Mouse (Mus musculus) heart, postnatal 0 days (tissue): Measurements from ENCODE around the gene Dpp8. TPM values are rescaled to one million over a fixed set of nuclear protein-coding genes. Genes with fewer than 3 reads are reported as not detected.

Experiments
- ATAC-seq: fragments of 200-750 bp; cut with Nextera tagmentation; 2 replicates; pipeline ENCODE4 v1.8.0; 2017; ENCODE audit warnings: low read depth, moderate number of reproducible peaks, moderate library complexity; ENCODE audit not compliant: insufficient read depth
- DNase-seq: peaks from one replicate; pipeline ENCODE4 v3.0.0-alpha.2; 2016; ENCODE audit warnings: low spot score
- H3K27ac ChIP-seq: fragments of 300-500 bp; sonication (generic); 2 replicates; pipeline ENCODE4 v1.5.1; 2014; ENCODE audit warnings: low read depth, mild to moderate bottlenecking
- H3K27me3 ChIP-seq: fragments of 300-500 bp; sonication (generic); 2 replicates; pipeline ENCODE4 v1.6.1; 2014; ENCODE audit warnings: low read length, mixed read lengths; ENCODE audit not compliant: control insufficient read depth, insufficient read depth
- H3K36me3 ChIP-seq: fragments of 300-500 bp; sonication (generic); replicated peaks from 2 replicates; pipeline ENCODE4 v1.6.1; 2014; ENCODE audit warnings: low read length, mixed read lengths; ENCODE audit not compliant: control insufficient read depth, insufficient read depth
- H3K4me1 ChIP-seq: fragments of 300-500 bp; sonication (generic); 2 replicates; pipeline ENCODE4 v1.6.1; 2014; ENCODE audit warnings: antibody characterized with exemption; ENCODE audit not compliant: control insufficient read depth, insufficient read depth
- H3K4me2 ChIP-seq: fragments of 300-500 bp; sonication (generic); 2 replicates; pipeline ENCODE4 v1.6.1; 2014; ENCODE audit warnings: low read depth, mild to moderate bottlenecking, low read length, moderate library complexity
- H3K4me3 ChIP-seq: fragments of 300-500 bp; sonication (generic); 2 replicates; pipeline ENCODE4 v1.5.1; 2014; ENCODE audit warnings: low read depth, low read length
- H3K9ac ChIP-seq: fragments of 300-500 bp; sonication (generic); replicated peaks from 2 replicates; pipeline ENCODE4 v1.6.1; 2014; ENCODE audit warnings: low read depth, low read length, mixed read lengths
- H3K9me3 ChIP-seq: fragments of 300-500 bp; sonication (generic); replicated peaks from 2 replicates; pipeline ENCODE4 v1.6.1; 2016; ENCODE audit warnings: low read length; ENCODE audit not compliant: control insufficient read depth
- CTCF ChIP-seq: IDR thresholded peaks from 2 replicates; pipeline ENCODE4 v1.5.1; 2016; ENCODE audit warnings: antibody characterized with exemption, control low read depth, low read depth
- EP300 ChIP-seq: IDR thresholded peaks from 2 replicates; pipeline ENCODE4 v1.6.1; 2016; ENCODE audit warnings: antibody characterized with exemption, low read depth
- WGBS: fragments of 180-500 bp; shearing (Covaris S2); extraction: QIAGEN DNeasy Blood & Tissue Kit; methylation state at CpG from one replicate; pipeline ENCODE4 v1.1.7; 2014; 5-methylcytosine and 5-hydroxymethylcytosine counted together
- polyA plus RNA-seq: library from polyadenylated mRNA; unstranded; fragments of >200 nt; fragmentation: Nextera tagmentation; extraction: Ambion mirVana; gene quantifications from 2 replicates; pipeline ENCODE4 v1.2.1, GENCODE M21; 2015
- total RNA-seq: library from RNA; depleted of rRNA; stranded (reverse); fragments of >200 nt; gene quantifications from 2 replicates; pipeline ENCODE4 v1.2.3, GENCODE M21; 2014; ENCODE audit warnings: low replicate concordance

Dpp8 gene
- total and polyA plus RNA-seq, 2 experiments from 2014 or later, result 17.5 to 39.4 TPM

DNA sequence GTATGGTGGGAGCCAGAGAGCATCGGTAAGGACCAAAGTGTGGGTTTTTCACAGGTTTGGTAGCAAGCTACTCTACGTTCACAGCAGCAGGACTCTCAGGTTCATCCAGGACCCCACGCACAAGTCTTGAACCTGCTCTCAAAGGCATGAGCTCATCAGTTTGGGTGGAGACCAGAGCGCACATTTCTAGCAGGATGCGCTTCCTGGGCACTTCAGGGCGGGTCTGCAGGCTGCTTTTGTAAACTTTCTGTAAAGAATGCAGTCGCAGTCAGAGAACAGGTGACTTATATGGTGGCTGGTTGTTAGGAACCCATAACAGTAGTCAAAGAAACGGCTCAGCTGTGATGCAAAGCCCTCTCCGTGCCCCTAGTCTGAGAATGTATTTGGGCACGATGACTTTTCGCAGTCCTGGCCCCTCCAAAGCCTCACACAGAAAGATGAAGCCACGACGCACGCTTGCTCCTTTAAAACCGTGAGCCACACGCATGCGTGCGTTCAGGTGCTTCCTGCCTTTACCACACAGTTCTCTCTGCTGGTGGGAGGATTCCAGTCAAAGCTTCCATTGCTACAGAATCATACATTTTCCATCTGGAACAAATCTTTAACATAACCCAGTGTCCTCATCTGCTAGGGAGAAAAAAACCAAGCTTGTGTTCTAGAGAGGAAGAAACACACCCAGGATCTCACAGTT, 51.0 kb downstream of the Dpp8 start:
- Histone ChIP-seq H3K27ac (no peak overlapping the region), H3K27me3 (no peaks in the 10 kb centered on the region), H3K9ac (no peak overlapping the region), H3K4me2 (no peak overlapping the region), H3K4me1 (no peaks in the 10 kb centered on the region), H3K4me3 (no peak overlapping the region), H3K36me3 (peaks cover 54% of the 10 kb centered on the region), H3K9me3 (no peaks in the 10 kb centered on the region)
- WGBS, result 87% methylated on average over 18 of the region's 18 CpGs
- ATAC-seq, result no peak
- no peak for DNase-seq
- TF ChIP-seq EP300, result no peak
- no peak for TF ChIP-seq CTCF

- no peak overlapping the region for H3K27ac ChIP-seq
- no peak overlapping the region for H3K4me3 ChIP-seq
- peaks cover 43% of the 10 kb centered on the region for H3K36me3 ChIP-seq
- H3K9me3 ChIP-seq, result no peaks in the 10 kb centered on the region
- no peaks in the 10 kb centered on the region for H3K27me3 ChIP-seq
- no peak for TF ChIP-seq CTCF
- TF ChIP-seq EP300, result no peak
- ATAC-seq, result 0 out of 2 replicates have a peak, but pooled peaks have one; percentile 36
- H3K4me2 ChIP-seq, result no peak overlapping the region
- H3K4me1 ChIP-seq, result no peaks in the 10 kb centered on the region
- 67% methylated on average over 7 of the region's 7 CpGs for WGBS
- H3K9ac ChIP-seq, result no peak overlapping the region
- DNase-seq, result no peak
Observed at GRCm38 (mm10) chr9:65084198-65084807, 52.1 kb downstream of the Dpp8 start.

- no peaks in the 10 kb centered on the region for H3K27me3 ChIP-seq
- DNase-seq (no peak), ATAC-seq (no peak)
- no peak overlapping the region for H3K9ac ChIP-seq
- no peaks in the 10 kb centered on the region for H3K4me1 ChIP-seq
- no peaks in the 10 kb centered on the region for H3K9me3 ChIP-seq
- H3K4me3 ChIP-seq, result no peak overlapping the region
- no peak overlapping the region for H3K4me2 ChIP-seq
- TF ChIP-seq EP300, result no peak
- no peak for TF ChIP-seq CTCF
- WGBS, result 65% methylated on average over 1 of the region's 1 CpGs
- no peak overlapping the region for H3K27ac ChIP-seq
- H3K36me3 ChIP-seq, result peaks cover 36% of the 10 kb centered on the region
Observed at GRCm38 (mm10) chr9:65085270-65085669, 53.1 kb downstream of the Dpp8 start.

- no peak overlapping the region for H3K27ac ChIP-seq
- H3K36me3 ChIP-seq, result peaks cover 21% of the 10 kb centered on the region
- H3K9me3 ChIP-seq, result no peaks in the 10 kb centered on the region
- no peak overlapping the region for H3K4me2 ChIP-seq
- DNase-seq, result no peak
- TF ChIP-seq CTCF (no peak), EP300 (no peak)
- ATAC-seq, result no peak
- WGBS, result 36% methylated on average over 1 of the region's 1 CpGs
- H3K4me3 ChIP-seq, result no peak overlapping the region
- no peak overlapping the region for H3K9ac ChIP-seq
- H3K4me1 ChIP-seq, result no peaks in the 10 kb centered on the region
- H3K27me3 ChIP-seq, result no peaks in the 10 kb centered on the region
Observed at GRCm38 (mm10) chr9:65086801-65087200, 54.6 kb downstream of the Dpp8 start.

DNA sequence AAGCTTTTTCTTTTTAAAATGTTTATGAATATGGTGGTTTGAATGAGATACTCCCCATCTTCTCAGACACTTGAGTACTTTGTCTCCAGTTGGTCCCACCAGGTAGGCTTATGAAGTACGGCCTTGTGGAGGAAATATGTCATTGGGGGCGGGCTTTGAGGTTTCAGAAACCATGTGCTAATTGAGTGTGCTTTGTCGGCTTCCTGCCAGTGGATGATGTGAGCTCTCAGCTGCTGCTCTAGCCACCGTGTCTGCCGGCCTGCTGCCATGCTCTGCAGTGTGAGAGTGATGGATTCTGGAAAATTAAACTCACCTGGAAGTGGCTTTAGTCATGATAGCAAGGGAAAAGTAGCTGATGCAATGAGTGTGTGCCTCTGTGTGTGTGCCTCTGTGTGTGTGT, 55.3 kb downstream of the Dpp8 start:
- no peak overlapping the region for H3K27ac ChIP-seq
- DNase-seq (no peak), ATAC-seq (no peak)
- WGBS, result 40% methylated on average over 5 of the region's 5 CpGs
- H3K4me2 ChIP-seq, result no peak overlapping the region
- no peaks in the 10 kb centered on the region for H3K27me3 ChIP-seq
- H3K4me3 ChIP-seq, result no peak overlapping the region
- H3K36me3 ChIP-seq, result peaks cover 14% of the 10 kb centered on the region
- no peaks in the 10 kb centered on the region for H3K4me1 ChIP-seq
- TF ChIP-seq CTCF (no peak), EP300 (no peak)
- no peak overlapping the region for H3K9ac ChIP-seq
- H3K9me3 ChIP-seq, result no peaks in the 10 kb centered on the region

DNA sequence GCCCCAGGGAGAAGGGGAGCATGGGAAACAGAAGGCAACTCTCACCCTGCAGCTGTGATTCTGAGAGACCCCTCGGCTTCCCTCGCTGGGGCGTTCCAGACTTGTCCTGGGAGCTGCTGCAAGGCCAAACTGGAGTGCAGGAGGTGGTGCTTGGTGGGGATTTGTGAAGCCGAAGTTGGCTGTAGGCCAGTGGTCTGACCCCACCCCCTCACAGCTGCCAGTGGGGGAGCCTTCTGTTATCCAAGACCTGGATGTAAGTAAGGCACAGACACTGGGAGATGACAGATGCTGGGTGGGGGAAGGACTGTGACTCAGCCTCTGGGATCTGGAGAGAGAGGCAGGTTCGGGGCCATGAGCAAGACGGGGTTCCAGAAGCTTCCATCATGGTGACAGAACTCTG, 62.0 kb downstream of the Dpp8 start:
- DNase-seq, result peak; percentile 55
- Histone ChIP-seq H3K4me3 (no peak overlapping the region), H3K4me2 (no peak overlapping the region), H3K9me3 (no peaks in the 10 kb centered on the region), H3K4me1 (no peaks in the 10 kb centered on the region), H3K27me3 (no peaks in the 10 kb centered on the region), H3K27ac (no peak overlapping the region), H3K9ac (0 out of 2 replicates have a peak overlapping the region, but pooled peaks have one; percentile 12), H3K36me3 (no peaks in the 10 kb centered on the region)
- WGBS, result 13% methylated on average over 6 of the region's 6 CpGs
- ATAC-seq, result peak; percentile 73; the same call in 1 of the 2 replicates
- TF ChIP-seq EP300 (no peak), CTCF (no peak)
